Comparison of ENCODE assay signal across 9 mouse cellular contexts in genomic region chr13:3526328-3526727, GRCm38 (mm10). TPM values are rescaled to one million over a fixed set of nuclear protein-coding genes. Genes with fewer than 3 reads are reported as not detected.
DNase-seq lines count a peak whose midpoint lies in the region; ATAC-seq and TF ChIP-seq lines count a peak whose summit lies in the region.
"Had no signal": no experiment of that assay in that cellular context is flagged by ENCODE, and none has a peak within 500 bp of the region (broad histone marks: within the 10 kb centered on the region; RNA-seq: fewer than 3 reads in every experiment).

No protein-coding gene starts in this region.

- H3K9me3 ChIP-seq in G1E (replicated peaks): no peaks in the 10 kb centered on the region
- no peaks in the 10 kb centered on the region for H3K9me3 ChIP-seq in neural tube, embryonic 15.5 days (replicated peaks)

- intact Hi-C loops in left cerebral cortex, adult 2 months (cut with DNase I): no loop called here

- H3K4me2 ChIP-seq in neural tube, embryonic 15.5 days: no peak overlapping the region
- H3K4me2 ChIP-seq: lung, embryonic 14.5 days had no signal

- DNase-seq in left cerebral cortex, adult 2 months (ENCODE audit: extremely low spot score in 1 of 2, low spot score in 2 of 2): no peak
- no peak for DNase-seq in left cerebral cortex, adult 11 months (ENCODE audit: low spot score)
- DNase-seq in G1E (ENCODE audit: low spot score): peak; percentile 42
- DNase-seq in lung, postnatal 36 days: peak; percentile 65
- peak; percentile 95 for DNase-seq in splenic B cell, adult 2 months (ENCODE audit: low read depth, low spot score)
- DNase-seq in urinary bladder, adult 18-20 months (ENCODE audit: low spot score in 2 of 2): no peak
- DNase-seq in layer of hippocampus, postnatal 25 days (ENCODE audit: extremely low spot score in 1 of 2, low spot score in 1 of 2): no peak
- DNase-seq: lung, embryonic 14.5 days had no signal

- TF ChIP-seq CTCF in left cerebral cortex, adult 2 months (IDR thresholded peaks at IDR 0.05): no peak
- no peak for TF ChIP-seq CTCF in G1E (IDR thresholded peaks at IDR 0.05; ENCODE audit: low read depth, low read length)

- no peaks in the 10 kb centered on the region for H3K36me3 ChIP-seq in G1E (replicated peaks)
- no peaks in the 10 kb centered on the region for H3K36me3 ChIP-seq in splenic B cell, adult 2 months (ENCODE audit: control insufficient read depth, insufficient read depth, low read length, poor library complexity, severe bottlenecking)
- no peaks in the 10 kb centered on the region for H3K36me3 ChIP-seq in neural tube, embryonic 15.5 days

- H3K4me1 ChIP-seq in G1E (ENCODE audit: insufficient read depth, low read depth, low read length): peaks cover 43% of the 10 kb centered on the region
- H3K4me1 ChIP-seq in neural tube, embryonic 15.5 days: no peaks in the 10 kb centered on the region

- 84% methylated on average over 8 of the region's 8 CpGs for WGBS in neural tube, embryonic 15.5 days

- no peak overlapping the region for H3K9ac ChIP-seq in neural tube, embryonic 15.5 days (replicated peaks)
- H3K9ac ChIP-seq: lung, embryonic 14.5 days had no signal

- peak; percentile 47 for ATAC-seq in G1E (ENCODE audit: extremely low read depth, insufficient number of reproducible peaks, low FRiP score, poor library complexity, severe bottlenecking)
- ATAC-seq in neural tube, embryonic 15.5 days (ENCODE audit: low FRiP score): no peak

- 0 out of 2 replicates have a peak overlapping the region, but pooled peaks have one; percentile 11 for H3K27ac ChIP-seq in left cerebral cortex, adult 2 months
- no peak overlapping the region for H3K27ac ChIP-seq in neural tube, embryonic 15.5 days (replicated peaks)

- no peak overlapping the region for H3K4me3 ChIP-seq in left cerebral cortex, adult 2 months
- H3K4me3 ChIP-seq in G1E (ENCODE audit: low read depth, low read length): no peak overlapping the region
- no peak overlapping the region for H3K4me3 ChIP-seq in neural tube, embryonic 15.5 days (replicated peaks)

- H3K27me3 ChIP-seq in G1E (ENCODE audit: insufficient read depth, low read length): no peaks in the 10 kb centered on the region
- no peaks in the 10 kb centered on the region for H3K27me3 ChIP-seq in splenic B cell, adult 2 months (ENCODE audit: control insufficient read depth, insufficient read depth, low read length, poor library complexity, severe bottlenecking)
- H3K27me3 ChIP-seq in neural tube, embryonic 15.5 days (replicated peaks): no peaks in the 10 kb centered on the region

RNA-seq across cellular contexts. Expression of gene Gdi2, which starts 11.5 kb away (rescaled TPM):
- 100 to 1,000 TPM; 269 to 312 TPM for total RNA-seq in left cerebral cortex, adult 2 months (2021)
- 1,012 and 1,046 TPM in 2 replicates for total RNA-seq in G1E (2014; fragmentation: Nextera tagmentation)
- total RNA-seq in G1E (2017): 868 and 989 TPM in 2 replicates
- 493 and 528 TPM in 2 replicates for polyA plus RNA-seq in G1E (2012)
- total RNA-seq in layer of hippocampus, postnatal 25 days (2021): 100 to 1,000 TPM; 268 to 276 TPM
- polyA plus RNA-seq in neural tube, embryonic 15.5 days (2015; fragmentation: Nextera tagmentation; extraction: Ambion mirVana): 408 and 409 TPM in 2 replicates

Comparison
In these comparisons a context has a peak if more than half of its experiments do, and no peak if none do; other contexts are left out.
1. DNase-seq: peak in G1E (single experiment), lung, postnatal 36 days (single experiment) and splenic B cell, adult 2 months (single experiment); none in left cerebral cortex, adult 2 months (0 of 2), left cerebral cortex, adult 11 months (single experiment), urinary bladder, adult 18-20 months (0 of 2) and layer of hippocampus, postnatal 25 days (0 of 2).